Mouse (Mus musculus) urinary bladder, adult 18-20 months (tissue): ENCODE measurements around the gene Sigirr.

Experiments
- DNase-seq, 2 experiments: peaks; one replicate each; pipeline ENCODE4 v3.0.0; 2022; ENCODE audit warnings: low spot score in 2 of 2, mixed read lengths in 2 of 2

Gene Sigirr

DNA sequence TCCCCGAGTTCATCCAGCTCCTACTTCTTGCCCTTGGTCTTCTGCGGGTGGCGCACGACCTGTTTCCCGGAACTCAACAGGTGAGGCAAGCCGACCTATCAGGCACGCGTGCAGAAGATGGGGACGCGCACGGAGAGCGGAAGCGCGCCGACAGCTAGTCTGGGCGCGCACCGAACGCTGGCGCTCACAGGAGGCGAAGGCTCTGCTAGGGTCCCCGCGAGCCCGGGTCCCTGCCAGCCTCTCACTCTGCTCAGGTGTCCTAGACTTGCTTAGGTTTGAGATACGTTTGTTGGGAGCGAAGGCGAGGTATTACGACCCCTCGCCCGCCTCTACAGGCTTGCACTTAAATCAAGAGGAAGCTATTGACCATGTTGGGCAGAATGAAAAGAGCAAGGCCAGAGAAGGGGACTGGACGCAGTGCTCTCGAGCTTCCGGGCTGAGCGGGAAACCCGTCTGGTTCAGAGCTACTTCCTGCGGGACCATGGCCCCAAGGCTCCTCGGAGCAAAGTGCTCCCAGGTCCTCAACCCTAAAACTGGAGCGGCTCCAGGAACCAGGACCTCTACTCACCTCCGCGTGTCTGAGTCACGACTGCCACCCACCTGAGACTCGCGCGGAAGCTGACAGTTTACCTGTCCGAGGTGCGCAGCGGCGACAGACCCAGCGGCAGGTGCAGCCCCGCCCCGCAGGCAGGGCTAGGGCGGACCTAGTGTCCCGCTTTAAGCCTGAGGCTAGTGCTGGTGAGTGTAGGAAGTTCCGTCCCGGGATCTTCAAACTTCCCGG lies at the start of gene Sigirr:
Gene Sigirr (minus strand): TSS at position 662 of the 781 bp plus-strand sequence.
- DNase-seq, result peak in 1 of 2 experiments; percentile 64

DNA sequence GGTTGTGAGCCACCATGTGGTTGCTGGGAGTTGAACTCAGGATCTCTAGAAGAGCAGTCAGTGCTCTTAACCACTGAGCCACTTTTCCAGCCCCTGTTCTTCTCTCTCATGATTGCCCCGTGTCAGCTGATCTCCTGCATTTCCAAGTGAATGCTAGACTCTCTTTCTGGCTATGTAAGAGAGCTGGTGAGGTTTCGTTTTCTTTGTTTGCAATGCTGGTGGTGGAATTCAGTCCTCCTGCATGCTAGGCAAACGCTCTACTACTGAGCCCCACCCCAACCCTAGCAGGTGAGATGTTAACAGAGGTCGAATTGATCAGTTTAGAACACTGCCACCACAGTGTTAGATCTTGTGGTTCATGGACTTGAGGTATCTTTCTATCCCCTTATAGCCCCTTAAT lies 48.3 kb upstream of the Sigirr start:
- no peak for DNase-seq

DNA sequence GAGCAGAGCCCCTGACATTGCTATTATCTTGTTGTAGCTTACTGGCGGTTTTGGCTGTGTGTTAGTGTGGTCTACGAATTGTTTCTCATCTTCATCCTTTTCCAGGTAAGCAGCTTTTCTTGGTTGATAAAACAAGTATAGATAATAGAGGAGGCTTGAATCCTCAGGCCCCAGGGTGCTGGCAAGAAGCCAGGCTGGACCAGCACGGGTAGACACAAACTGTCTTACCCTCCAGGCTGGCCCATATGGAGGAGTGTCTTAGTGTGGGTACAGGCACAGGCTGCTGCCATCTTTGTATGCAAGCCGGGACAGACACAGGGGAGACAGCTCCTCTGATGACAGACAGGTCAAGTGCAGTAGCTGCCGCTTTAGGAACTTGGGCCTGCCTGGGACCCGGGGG lies 46.7 kb upstream of the Sigirr start:
- DNase-seq, result no peak

DNA sequence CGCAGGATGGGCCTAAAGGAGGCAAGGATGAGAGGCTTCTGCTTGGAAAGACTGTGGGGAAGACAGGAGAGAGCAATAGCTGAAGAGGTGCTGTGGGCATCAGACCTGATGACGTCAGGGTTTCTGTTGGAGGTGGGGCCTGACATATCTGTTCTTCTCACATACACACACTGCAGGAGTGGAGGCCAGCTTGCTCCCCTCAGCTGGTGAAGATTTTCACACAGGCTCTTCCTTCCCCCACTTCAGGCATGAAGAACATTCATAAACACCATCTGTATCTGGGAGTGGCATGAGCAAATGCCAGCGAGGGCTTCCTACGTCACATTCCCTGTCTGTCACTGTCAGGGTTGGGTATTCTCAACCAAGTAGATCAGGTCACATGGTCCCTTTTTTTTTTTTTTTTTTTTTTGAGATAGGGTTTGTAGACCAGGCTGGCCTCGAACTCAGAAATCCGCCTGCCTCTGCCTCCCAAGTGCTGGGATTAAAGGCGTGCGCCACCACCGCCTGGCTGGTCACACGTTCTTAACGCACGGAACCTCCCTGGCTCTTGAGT lies 45.7 kb upstream of the Sigirr start:
- no peak for DNase-seq

DNA sequence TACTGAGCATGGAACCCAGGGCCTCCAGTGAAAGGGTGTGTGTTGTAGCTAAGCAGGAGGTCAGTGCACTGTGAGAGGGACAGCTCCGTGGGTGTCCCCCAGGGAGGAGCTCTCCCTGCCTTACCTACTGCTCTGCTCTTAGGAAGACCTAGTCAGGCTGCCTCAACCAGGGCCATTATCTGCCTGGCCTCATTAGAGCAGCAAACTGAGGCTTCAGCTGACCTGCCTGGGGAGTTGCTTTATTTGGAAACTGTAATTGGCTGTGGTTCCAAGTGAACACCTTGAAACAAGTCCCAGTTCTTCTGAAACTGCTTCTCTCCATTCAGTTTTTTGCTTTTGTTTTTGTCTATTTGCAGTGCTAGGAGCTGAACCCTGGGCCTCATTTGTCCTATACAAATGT lies 45.0 kb upstream of the Sigirr start:
- DNase-seq, result no peak

DNA sequence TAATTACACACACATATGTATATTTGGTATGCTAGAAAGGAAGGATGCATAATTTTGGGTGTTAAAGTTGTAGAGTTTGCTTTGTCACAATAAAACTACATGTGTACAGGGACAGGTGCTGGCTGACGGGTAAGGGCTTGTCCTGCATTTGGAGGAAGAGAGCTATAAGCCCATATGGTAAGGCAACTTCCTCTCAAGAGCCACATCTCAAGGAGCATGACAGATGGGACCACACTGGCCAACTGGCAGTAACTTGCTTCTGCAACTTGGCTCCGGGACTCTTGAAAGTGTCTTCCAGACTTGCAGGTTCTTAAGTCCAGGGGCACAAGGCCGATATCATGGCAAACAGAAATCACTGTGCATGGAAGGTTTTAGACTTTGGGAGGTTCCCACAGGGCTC lies 44.3 kb upstream of the Sigirr start:
- DNase-seq, result no peak

DNA sequence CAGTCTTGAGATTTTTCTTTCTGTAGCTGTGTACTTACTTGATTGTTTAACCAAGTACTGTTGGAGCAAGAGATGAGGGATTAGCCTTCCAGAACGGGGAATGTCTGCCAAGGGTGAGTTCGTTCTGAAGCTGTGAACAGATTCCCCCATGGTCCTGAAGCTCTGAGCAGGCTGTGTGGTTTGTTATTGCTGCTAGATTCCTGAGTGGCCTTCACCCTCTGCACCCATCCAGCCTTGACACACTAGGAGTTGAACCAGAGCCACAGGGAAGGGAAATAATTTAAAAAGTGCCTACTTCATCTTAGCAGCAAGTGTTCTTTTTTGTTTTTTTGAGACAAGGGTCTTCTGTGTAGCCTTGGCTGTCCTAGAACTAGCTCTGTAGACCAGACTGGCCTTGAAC lies 43.5 kb upstream of the Sigirr start:
- DNase-seq, result no peak

DNA sequence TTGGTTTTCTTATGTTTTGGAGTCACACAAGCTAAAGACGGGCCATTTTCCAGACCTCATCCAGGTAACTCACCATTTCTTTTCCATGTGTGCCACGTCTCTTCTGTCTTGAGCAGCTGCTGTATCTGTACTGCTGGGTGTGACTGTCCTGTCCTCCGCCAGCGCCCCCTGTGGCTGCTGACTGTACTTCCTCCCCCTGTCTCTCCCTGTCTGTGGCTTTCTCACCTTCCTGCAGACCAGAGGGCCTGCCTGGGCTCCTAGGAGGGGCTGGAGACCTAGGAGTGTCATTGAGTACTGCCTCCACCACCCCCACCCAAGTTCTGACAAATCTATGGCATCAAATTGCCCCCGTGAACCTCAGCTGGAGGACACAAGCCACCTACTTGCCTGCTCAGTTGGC lies 42.7 kb upstream of the Sigirr start:
- no peak for DNase-seq

DNA sequence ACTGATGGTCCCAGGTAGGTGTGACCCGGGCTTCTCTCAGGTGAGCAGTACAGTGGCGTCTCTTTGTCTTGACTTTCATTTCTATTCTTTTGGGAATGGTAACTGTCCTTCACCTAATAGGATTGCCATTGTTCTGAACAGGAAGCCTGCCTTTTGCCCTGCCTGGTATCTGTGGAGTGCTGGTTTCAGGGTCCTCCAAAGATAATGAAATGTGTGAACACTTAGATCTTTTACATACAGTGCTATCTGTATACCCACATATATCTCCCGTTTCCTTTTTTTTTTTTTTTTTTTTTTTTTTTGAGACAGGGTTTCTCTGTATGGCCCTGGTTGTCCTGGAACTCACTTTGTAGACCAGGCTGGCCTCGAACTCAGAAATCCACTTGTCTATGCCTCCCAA lies 41.0 kb upstream of the Sigirr start:
- no peak for DNase-seq

DNA sequence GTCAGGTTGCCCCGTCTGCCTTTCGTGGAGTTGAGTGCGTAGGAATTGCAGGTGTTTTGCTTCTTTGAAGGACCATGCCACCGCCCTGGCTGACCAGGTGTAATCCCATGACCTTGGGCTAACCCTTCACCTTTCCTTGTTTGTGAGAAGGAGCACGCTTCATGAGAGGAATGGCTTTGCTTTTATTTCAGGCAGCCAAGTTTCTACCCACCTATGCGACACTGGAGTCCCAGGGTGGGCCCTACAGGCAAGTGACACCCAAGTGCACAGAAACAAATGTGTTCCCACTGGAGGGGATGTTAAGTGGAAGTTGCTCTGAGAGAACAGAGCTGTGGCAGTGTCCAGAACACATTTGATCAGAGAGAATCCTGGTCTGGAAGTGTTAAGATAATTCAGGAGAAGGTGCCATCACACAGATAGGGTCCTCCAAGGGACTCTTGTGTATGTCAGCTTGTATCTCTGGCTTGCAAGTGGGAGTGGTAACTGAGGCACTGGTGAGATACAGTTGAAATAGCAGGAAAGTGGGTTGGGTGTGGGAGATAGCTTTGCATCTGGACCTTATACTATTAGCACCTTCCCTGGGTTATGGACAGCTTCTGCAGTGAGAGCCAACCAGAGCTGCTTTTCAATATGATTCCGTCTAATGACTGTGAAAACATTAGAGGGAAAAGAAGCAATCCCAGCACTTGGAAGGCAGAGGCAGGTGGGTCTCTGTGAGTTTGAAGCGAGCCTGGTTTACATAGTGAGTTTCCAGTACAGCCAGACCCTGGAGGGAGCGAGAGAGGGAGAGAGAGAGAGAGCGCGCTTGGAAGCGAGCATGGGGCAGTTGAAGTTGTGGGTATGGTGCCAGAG lies 31.8 kb upstream of the Sigirr start:
- DNase-seq, result no peak

DNA sequence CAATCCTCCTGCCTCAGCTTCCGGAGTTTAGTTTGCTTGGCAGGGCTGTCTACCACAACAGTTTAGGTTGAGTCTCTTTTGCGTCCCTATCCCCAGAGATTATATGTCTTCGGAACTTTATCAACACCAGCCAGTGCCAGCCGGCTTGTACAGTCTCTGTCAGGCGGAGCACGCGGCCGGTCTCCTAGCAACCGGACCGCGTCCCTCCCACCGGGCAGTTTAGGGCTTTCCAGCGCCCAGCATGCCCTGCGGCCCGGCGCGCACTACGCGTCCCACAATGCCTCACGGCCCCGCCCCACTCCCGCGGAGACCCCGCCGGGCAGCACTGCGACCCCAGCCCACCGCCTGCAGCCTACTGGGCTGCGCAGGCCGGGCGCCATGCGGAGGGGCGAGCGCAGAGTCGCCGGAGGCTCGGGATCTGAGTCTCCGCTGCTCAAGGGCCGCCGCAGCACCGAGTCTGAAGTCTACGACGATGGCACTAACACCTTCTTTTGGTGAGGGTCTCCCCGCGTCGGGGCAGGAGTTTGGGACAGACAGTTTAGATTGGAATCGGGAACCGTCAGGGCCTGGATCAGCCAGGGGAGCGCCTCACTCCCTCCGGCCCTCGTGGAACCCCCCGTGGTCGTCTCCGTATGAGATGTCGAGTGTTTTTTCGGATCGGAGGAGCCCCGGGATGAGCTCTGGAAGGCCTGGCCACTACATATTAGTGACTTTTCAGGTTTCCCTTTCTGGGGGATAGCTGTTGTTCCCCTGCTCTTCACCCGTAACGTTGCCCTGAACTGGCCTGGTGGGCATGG lies 30.9 kb upstream of the Sigirr start:
- peak; percentile 77 to 83 for DNase-seq

DNA sequence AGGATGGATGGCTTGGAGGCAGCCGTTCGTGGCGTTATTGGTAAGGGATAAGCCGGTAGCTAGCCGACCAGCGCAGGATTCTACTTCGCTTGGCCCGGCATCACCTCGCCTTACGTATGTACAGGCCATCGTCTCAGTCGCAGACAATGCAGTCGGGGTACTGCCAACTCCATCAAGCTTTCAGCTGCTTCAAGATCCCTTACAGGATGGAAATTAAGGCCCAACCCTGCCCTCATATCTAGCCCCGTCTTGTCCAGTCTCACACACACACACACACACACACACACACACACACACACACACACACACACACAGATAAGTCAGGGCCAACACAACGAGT lies 23.1 kb upstream of the Sigirr start:
- no peak for DNase-seq

DNA sequence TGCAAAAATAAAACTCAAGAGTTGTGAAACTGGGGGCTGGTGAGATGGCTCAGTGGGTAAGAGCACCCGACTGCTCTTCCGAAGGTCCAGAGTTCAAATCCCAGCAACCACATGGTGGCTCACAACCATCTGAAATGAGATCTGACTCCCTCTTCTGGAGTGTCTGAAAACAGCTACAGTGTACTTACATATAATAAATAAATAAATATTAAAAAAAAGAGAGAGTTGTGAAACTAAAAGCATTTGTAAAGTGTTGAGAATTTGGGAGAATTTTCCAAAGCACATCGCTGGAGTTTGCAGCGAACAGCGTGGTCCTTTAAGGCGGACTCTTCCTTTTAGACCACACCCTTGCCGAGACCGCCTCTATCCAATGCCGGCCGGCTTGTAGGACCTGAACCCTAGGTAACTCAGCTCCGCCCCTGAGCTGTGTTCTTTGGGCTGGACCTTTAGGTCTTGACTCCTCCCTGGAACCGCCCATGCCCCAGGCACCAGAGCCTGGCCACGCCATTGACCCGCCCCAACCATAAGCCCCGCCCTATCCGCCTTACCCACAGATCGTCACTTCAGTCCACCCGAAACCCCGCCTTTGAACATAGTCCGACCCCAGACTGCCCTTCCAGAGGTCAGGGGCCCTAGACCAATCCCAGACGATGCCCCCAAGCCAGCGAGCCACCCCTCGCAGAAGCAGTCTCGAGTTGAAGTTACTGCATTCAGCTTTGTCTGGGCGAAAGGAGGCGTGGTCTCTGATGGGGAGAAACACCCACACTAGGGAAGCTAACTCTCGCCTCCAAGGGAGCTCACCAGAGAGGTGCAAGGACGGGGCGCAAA lies 22.5 kb upstream of the Sigirr start:
- peak; percentile 91 to 97 for DNase-seq

DNA sequence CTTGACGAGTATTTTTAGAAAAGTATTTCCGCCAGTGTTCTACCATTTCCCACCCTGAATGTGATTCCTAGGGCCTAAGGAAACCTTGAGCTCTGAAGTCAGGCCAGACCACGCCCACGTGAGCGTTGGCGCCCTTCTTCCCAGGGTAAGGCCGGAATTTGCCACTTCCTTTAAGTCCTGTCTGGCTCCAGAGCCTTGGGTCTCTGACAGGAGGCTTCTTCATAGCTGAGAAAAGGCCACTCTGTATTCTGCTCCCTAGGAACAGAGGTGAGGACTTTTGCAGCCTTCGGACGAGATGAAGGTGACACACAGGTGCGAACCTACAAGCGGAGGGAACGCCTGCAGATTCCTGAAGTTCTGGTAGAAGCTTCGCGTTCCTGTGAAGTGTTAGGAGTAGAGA lies 21.9 kb upstream of the Sigirr start, which contains the start of gene Ptdss2:
Gene Ptdss2 (plus strand): TSS at position 138 of the 400 bp plus-strand sequence.
- no peak for DNase-seq

DNA sequence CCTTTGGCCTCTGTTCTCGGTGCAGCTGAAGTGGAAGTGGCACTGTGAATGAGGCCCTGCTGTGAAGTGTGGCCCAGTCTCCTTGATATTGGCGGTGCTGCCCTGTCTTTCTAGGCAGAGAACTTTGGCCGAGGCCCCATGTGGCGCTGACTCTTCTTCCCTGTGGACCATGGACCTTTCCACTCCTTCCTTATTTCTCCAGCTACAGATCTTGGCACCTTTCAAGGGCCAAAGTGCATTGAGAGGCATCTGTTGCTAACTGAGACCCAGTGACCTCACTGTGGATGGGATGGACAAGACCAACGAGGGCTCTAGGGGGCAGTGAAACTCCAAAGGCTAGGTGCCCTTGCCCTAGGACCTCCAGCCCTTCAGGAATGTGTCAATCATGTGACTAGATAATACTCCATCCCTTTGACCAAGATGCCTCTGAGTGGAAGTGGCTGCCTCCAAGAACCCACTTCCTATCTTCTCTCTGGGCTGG lies 20.7 kb upstream of the Sigirr start:
- no peak for DNase-seq

DNA sequence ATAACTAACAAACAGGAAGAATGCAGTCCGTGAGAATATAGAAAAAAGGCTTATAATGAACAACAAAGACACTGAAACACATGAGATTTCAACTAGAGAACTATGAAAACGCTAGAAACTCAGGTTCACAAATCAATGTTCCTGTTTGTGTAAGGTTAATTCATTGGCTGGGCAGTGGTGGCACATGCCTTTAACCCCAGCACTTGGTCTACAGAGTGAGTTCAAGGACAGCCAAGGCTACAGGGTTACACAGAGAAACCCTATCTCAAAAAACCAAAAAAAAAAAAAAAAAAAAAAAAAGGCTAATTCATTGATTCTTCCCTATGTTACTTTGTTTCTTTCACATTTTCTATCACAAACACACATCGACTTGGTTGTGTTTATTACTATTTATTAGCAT lies 20.2 kb upstream of the Sigirr start:
- DNase-seq, result no peak

DNA sequence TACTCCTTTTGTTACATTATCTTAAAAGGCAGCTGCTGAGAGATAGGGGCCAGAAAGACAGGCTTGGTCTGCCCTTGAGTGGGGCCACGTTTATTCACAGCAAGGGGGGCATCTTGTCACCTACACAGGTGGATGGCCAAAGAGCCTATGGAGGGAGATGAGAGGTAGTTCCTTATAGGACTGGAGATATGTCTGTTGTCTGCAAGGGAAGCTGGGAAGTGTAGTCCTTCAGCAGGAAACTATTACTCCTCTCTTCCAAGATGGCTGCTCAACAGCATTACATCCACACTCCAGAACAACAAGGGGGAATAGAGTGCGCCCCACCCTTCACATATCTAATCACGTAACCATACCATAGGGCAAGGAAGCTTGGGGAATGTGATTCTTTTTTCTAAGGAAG lies 19.1 kb upstream of the Sigirr start:
- DNase-seq, result no peak

DNA sequence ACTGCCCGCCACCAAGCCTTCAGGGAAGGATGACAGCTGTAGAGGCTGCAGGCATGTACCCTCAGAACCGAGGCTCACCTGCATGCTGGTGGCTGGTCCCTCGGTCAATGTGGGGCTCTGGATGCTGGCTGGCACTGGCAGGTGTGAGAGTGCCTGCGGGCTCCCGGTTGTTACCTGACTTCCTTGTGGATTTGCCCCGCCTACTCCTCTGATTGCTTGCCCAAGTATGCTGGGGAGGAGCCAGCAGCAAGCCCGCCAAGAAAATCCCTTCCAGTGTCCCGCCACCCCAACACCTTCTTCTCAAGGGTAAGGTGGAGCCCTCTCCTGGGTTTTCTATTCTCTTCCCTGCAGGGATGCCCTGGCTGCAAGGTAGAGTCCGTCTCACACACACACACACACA lies 17.3 kb upstream of the Sigirr start, which contains the start of gene Ano9:
Gene Ano9 (minus strand): TSS at position 171 of the 400 bp plus-strand sequence.
- DNase-seq, result peak in 1 of 2 experiments; percentile 21

DNA sequence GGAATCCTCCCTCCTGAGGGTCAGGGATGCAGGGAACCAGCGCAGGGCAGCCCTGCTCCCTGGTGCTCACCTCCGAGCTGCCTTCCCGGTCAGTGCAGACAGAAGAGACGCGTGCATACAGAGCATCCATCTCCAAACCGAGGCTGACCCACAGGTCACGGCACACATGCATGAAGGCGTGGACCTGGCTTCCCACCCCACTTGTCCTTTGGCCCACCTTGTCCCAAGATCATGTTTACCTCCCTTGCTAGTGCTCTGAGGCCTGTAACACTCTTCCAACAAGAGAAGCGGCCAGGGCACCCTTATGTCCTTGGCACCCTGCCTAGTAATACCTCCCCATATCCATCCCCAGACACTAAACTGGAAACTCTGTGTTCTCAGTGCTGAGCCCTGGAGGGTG lies 15.5 kb upstream of the Sigirr start:
- no peak for DNase-seq

DNA sequence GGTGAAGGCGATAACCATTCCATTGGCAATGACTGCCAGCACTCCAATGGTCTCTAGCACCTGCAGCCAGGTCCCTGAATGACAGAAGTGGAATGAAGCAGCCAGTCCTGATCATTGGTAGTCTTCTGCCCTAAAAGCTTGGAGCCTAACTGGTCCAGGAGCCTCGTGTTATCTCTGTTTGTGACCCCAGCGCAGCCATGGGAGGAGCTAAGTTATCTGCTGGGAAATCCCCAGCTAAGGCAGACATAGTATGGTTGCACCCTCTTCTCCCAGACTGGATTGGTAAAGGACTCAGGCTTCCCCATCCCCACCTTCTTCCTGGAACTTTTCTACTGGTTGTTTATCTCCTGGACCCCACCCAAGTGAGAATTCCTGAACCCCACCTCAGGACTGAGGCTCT lies 2.8 kb upstream of the Sigirr start:
- no peak for DNase-seq

DNA sequence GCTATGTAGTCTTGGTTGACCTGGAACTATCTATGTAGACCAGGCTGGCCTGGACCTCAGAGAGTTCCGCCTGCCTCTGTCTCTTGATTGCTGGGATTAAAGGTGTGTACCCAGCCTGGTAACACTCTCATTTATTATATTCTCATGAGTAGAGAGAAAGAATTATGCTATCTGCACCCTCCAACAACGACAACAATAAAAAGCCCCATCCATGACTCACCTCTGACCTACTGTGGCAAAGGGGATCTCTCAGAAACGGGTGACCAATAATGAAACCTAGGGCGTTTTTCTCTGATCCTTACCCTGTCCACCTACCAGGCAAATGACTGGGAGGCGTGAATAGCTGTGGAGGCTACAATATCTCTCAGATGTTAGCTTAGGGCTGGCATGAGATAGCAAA lies 3.2 kb downstream of the Sigirr start:
- DNase-seq, result no peak
